Mouse (Mus musculus) layer of hippocampus, adult 6 months (tissue): ENCODE measurements around the gene Metap1d. TPM values are rescaled to one million over a fixed set of nuclear protein-coding genes. Genes with fewer than 3 reads are reported as not detected.

Source experiments
- long read RNA-seq, 2 experiments: library from polyadenylated mRNA; unstranded; transcript quantifications; one replicate each; pipeline ENCODE4 v2.0.0; 2019 to 2020
- polyA plus RNA-seq: library from polyadenylated mRNA; unstranded; fragments of <200 nt; fragmentation: Nextera tagmentation; gene quantifications from 2 replicates; pipeline ENCODE4 v1.2.3, GENCODE M21; 2021

The Metap1d gene
- polyA plus RNA-seq, result 12.2 and 12.9 TPM in 2 replicates
- long read RNA-seq, experiment 1, transcript Metap1d-201 (10 exons, 1,321 nt), result major isoform, 15 of 21 reads
- long read RNA-seq, experiment 1, partial matches to known transcripts, result 1 of 21 reads
- long read RNA-seq, experiment 1, other reads (novel, unspliced or antisense), result 4 of 21 reads
- long read RNA-seq, experiment 2, transcript Metap1d-205 (9 exons, 2,770 nt), result minor isoform, 23 of 97 reads
- long read RNA-seq, experiment 2, transcript Metap1d-201 (10 exons, 1,321 nt), result major isoform, 29 of 97 reads
- long read RNA-seq, experiment 2, partial matches to known transcripts, result 7 of 97 reads
- long read RNA-seq, experiment 2, other reads (novel, unspliced or antisense), result 36 of 97 reads

GRCm38 (mm10) chr2:71453161-71453916 lies at the start of gene Metap1d:
Metap1d (plus strand) TSS chr2:71453276.

GRCm38 (mm10) chr2:71528014-71528713 lies 75.1 kb downstream of the Metap1d start, which contains the start of gene Dlx1:
Dlx1 (plus strand) TSS chr2:71528113.

GRCm38 (mm10) chr2:71546640-71547071 lies 93.6 kb downstream of the Metap1d start, which contains the start of gene Dlx2:
Dlx2 (minus strand) TSS chr2:71546754.

Other genes with a start within 250 kb of the Metap1d start
- gene Dync1i2, start 241.6 kb upstream of the Metap1d start, polyA plus RNA-seq, result 57.5 and 60.2 TPM in 2 replicates
- gene Slc25a12, start 85.5 kb upstream of the Metap1d start, polyA plus RNA-seq, result 136 and 139 TPM in 2 replicates
- 22.7 and 23.0 TPM in 2 replicates for gene Hat1, start 64.3 kb upstream of the Metap1d start, polyA plus RNA-seq
- gene Dlx1, start 74.8 kb downstream of the Metap1d start, polyA plus RNA-seq, result 13.1 and 14.1 TPM in 2 replicates
- 4.8 and 5.9 TPM in 2 replicates for gene Dlx2, start 93.5 kb downstream of the Metap1d start, polyA plus RNA-seq